Mouse (Mus musculus): ENCODE measurements around the gene Itga9.

The Itga9 gene

DNA sequence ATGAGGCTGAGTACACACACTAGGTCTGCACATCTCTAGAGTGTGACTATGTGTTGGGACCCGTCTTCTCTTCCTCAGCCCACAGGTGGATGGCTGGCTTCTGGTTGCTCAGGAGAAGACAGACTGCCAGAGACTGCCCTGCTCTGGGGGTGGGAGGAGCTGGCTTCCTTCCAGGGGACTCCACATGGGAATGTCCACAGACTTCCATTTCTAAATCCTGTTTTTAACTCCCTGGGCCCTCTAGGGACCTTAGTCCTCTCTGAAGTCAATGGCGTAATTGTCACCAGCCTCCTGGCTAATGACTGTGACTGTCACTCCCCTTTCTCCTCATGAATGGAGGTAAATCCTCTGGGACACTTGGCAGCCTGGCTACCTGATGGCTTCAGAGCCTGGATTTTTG lies 45.4 kb downstream of the Itga9 start:
- no peak for DNase-seq (ENCODE audit: low spot score)

DNA sequence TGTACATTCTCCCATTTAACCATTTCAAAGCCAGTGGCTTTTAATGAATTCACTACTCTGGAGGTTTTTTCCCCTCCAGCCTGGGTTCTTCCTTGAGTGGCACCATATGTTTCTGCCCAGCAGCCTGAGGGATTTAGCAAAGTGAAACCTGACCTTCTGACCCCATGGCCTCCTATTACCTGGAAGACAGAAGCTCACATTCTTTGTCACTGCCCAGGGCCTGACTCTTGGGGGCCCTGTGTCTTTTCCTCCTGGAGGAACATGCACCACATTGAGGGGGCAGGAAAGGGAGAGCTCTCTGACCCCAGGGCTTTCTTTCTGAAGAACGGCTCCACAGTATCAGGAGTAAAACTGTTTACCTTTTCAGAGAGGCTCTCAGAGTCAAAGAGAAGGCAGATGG lies 46.9 kb downstream of the Itga9 start:
- peak; percentile 74 for DNase-seq (ENCODE audit: low spot score)

DNA sequence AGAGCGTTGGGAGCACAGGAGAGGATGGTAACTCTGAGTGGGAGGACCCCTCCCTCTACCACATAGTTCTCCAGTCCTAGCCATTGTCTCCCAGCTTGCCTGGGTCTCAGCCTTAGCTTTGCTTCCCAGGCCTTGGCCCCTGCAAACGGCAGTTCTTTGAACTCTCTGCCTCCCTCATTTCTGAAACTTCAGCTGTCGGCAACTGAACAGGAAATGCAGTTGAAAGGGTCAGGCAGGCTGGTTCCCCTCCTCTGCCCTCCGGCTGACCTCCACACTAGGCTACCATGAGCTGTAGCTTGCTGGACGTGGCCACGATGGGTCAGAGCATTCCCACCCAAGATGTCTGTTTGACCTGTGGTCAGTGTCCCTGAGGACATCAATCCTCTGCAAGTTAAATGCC lies 48.5 kb downstream of the Itga9 start:
- peak; percentile 74 for DNase-seq (ENCODE audit: low spot score)

DNA sequence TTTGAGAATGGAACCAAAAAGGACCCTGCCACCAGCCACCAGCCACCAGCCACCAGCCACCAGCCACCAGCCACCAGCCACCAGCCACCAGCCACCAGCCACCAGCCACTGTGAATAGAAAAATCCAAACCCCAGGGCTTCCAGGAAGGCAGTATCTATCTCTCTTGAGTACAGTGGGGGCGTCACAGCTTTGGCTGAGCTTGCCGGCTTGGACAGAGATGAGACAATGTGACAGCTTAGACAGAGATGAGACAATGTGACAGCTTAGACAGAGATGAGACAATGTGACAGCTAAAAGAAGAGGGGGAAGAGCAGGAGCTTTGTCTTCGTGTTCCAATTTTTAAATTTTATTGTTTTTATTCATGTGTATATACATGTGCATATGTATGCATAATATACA lies 49.2 kb downstream of the Itga9 start:
- DNase-seq (ENCODE audit: low spot score) = no peak

DNA sequence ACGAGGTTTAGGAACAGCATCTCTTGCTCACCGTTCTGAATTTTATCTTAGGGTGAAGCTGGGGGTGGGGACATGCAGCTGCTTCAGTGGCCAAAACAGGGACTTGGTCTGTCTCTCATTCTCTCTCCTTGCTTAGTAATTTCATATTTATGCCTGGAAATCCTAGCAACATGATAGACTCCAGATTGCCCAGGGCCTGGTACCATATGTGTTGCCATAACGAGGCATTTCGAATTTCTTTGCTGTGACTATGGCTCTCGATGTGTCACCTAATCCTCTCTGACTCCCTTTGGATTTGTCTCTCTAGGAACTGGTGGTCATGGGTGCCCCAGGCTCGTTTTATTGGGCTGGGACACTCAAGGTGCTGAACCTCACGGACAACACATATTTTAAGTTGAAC lies 51.7 kb downstream of the Itga9 start:
- DNase-seq (ENCODE audit: low spot score) = no peak

DNA sequence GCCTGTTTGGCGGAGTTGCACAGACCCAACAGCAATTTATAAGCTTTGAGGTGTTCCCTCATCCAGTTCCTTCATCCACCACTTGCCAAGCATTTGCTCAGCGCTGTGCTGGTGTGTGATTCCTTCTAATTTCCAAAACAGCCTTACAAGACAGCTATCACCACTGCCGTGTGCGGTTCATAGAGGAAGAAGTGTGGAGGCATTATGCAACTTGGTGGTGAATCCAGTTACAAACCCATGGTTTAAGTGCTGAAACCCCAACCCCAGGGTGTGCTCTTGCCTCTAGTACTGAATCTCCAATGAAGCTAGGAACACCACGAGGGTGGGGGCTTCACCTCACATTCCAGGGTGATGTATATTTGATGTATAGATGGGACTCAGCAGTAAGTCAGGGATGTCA lies 53.3 kb downstream of the Itga9 start:
- DNase-seq (ENCODE audit: low spot score) = no peak

DNA sequence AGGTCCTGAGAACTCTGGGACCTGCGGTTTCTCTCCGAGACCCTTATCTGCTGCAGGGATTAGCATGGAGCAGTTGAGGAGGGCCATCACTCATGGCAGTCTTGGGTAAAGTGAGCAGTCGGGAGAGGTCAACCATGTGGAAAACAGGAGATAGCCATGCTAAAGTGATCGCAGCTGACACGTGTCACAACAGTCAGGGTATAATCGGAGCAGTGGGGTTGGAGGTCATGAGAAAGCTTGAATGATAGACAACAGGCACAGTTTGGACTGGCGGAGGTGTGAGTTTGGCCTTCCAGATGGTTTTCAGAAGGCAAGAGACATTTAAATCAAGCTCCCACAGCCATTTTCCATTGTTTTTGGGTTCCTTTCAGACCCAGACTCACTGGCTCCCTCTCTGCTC lies 53.8 kb downstream of the Itga9 start:
- peak; percentile 46 for DNase-seq (ENCODE audit: low spot score)

DNA sequence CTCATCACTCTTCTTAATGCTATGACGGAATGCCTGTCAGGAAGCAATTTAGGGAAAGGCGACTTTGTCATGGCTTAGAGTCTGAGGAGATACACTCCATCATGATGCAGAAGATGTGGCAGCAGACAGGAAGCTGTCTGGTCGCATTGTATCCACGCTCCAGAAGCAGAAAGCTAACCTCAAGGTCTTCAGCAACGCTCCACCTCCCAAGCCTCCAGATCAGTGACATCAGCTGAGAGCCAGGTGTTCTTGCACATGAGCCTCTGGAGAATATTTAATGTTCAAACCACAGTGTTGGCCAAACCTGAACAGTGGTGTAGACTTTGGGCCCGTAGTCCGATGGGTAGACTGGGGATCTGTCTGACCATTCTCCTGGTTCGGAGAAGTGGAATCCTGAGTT lies 55.5 kb downstream of the Itga9 start:
- DNase-seq (ENCODE audit: low spot score) = no peak

DNA sequence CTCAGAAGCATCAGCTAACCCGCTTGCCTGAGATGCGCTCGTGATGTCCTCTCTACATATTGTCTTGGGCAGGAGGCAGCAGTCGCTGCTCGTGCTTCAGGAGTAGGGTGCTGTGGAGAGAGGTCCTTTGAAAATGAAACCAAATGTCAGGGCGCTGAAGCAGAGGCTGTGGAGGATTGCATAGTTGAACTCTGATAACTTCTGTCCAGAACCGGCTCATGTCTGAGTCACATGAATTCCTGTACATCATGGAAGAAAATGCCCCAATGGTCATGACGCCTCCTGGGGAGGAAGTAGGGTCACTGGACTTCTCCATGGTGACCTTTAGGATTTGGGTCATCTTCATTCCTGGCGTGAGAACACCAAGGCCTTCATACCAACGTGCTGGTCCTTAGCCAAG lies 56.0 kb downstream of the Itga9 start:
- no peak for DNase-seq (ENCODE audit: low spot score)

DNA sequence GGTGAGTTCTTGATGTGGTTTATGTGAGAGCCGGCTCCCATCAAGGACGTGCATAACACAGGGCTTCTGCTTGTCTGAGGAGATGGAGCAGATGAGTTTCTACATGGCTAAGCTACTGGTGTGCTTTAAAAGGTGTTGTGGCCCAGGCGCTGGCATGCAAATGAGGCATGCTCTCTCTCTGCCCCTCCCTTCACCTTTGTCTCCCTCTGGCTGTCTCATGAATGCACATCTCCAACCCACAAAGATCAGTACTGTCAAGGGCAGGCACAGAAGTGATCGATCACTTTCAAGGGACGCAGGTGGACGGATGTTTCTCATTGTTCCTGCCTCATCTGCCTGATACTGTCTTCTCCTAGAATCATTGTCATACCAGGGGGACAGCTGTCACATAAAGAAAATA lies 57.4 kb downstream of the Itga9 start:
- no peak for DNase-seq (ENCODE audit: low spot score)

DNA sequence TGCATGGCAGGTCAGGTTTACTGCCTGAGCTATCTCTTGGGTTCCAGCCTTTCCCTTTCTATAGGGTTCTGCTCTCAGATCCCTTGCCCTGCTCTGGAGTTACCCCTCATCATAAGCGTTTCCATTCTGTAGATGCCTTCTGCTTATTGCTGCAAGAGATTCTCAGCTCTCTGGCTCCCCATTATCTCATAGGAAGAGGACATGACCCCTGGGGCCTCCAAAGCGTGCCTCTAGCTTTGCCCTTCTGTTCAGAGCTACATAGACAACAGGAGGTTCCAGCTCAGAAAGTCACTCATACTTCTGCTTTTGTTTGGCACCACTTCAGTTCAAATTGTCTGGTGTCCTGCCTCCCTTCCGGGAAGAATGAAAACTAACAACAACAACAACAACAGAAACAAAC lies 59.6 kb downstream of the Itga9 start:
- DNase-seq (ENCODE audit: low spot score) = no peak

DNA sequence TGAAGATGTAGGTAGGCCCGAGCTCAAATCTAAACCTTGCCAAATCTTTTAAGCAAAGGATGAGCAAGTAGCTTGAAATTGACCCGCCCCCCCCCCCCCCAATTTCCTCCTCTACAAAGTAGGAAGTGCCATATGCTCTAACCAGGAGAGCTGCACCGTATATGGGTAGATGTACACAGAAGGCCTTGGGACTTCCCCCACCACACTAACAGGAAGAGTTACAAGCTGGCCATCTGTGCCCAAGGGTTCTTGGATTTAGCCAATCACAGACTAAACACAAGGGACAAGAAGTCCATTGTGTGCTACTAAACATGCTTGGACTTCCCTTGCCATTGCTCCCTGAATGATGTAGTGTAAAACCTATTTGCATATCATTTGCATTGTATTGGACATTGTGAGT lies 63.2 kb downstream of the Itga9 start:
- DNase-seq (ENCODE audit: low spot score) = no peak

DNA sequence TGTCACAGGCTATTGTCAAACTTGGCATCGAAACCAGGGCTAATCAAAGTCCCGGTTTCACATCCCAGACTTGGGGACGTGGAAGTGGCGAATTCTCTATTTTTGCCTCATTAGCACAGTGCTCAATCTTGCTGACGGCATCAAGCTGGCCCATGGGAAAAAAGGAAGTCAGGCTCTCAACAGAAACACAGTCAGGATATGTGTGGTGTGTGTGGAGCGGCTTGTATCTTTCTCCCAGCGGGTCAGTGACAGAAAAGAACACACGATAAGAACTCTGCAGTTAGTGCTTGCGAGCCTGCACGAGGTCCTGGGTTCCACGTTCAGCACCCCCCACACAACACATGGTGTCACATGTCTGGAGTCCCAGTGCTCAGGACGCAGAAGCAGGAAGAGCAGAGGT lies 67.8 kb downstream of the Itga9 start:
- DNase-seq (ENCODE audit: low spot score) = no peak

DNA sequence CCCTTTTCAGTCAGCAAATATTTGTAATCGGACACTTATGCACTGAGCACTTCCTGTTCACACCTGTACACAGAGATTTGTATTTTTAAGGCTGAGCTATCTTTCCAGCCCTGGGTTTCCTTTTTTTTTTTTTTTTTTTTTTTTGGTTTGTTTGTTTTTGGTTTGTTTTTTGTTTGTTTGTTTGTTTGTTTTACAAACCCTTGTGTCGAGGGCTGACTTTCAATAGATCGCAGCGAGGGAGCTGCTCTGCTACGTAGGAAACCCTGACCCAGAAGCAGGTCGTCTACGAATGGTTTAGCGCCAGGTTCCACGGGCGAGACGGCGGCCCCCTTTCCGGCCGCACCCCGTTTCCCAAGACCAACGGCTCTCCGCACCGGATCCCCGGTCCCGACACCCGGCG lies 68.3 kb downstream of the Itga9 start:
- no peak for DNase-seq (ENCODE audit: low spot score)

DNA sequence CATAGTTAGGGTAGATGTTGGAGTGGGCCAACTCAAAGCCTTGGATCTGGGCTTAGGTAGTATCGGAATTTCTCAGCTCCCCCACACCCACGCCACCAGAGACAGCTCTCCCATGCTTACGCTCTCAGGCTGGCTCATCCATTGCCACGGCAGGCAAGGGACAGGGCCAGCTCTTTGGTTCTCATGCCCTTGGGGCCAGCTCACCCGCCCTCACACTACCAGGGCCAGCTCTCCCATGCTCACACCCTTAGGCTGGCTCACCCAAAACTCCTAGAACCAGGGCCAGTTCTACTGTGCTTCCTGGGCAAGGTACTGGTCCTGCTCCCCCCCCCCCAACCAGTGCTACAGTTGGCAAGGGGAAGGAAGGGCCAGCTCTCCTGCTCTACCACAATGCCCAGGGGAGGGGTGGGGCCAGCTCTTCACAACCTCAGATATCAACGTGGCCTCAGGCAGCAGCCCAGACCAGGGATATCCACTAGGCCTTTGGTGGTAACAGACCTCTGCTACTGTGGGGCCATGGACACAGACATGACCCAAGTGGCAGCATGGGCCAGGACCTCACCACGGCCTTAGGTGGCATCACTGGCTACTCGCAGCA lies 69.2 kb downstream of the Itga9 start:
- DNase-seq (ENCODE audit: low spot score) = no peak

DNA sequence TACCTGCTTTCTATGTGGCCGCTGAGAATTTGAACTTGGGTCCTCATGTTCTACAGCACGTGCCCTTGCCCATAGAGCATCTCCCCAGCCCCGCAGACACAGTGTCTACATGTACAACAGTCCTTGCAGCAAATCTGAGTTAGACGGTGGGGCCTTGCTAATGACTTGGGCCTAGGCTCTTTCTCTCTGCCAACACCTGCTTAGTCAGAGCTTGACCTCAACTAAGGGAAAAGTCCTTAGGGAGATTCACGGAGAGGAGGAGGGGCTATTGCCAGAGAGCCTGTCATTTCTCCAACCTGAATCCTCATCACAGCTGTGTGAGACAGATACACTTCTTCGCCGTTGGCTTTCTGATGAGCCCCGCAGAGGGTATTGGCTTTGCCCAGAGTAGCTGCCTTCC lies 70.2 kb downstream of the Itga9 start:
- DNase-seq (ENCODE audit: low spot score) = no peak

DNA sequence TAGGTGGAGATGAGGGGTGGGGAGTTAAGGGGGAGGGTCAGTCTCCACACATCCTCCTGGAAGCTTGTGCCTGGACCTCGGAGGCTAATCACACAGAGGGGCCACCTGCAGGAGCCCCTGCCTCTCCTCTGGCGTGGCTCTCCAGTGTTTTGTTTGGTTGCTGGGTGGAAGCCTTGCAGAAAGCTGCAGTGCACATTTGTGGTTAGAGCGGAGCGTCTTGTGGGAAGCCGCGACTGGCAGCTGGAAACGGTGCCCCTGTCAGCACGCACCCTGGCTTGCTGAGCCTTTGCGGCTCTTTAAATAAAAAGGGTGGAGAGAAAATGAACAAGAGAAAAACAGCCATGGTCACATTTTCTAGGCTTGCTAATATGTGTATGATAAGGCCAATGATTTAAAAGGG lies 70.9 kb downstream of the Itga9 start:
- DNase-seq (ENCODE audit: low spot score) = peak; percentile 33

DNA sequence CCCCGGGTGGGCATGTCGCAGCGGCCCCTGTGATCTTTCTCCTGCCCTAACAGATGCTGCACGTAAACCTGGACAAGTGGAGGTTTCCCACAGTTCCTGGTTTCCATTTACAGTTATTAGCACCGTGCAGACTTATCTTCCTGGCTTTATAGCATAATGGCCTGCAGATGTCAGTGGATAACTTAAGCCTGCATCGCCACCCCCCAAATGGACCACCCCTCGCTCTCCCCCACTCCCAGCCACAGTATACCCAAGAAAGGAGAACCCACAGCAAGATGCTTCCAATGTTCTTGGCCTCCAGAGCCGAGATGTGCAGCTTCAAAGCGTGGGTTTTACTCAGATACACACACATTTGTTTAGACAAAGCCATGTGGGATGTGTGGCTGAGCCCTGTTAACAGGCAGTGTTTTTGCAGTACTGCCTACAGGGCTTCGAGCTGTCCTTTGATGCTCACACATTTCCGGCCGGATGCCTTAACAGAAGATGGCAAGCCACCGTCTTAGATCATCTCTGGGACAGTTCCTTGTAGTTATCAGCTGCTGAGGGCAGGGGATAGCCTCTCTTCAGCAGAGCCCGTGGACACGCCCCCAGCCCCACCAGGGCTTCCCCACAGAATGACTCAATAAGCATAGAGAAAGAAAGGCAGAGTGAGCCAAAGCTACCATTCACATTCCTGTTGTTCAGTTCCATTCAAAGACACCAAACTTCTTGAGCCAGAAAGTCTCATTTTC lies 71.7 kb downstream of the Itga9 start:
- peak; percentile 61 for DNase-seq (ENCODE audit: low spot score)

DNA sequence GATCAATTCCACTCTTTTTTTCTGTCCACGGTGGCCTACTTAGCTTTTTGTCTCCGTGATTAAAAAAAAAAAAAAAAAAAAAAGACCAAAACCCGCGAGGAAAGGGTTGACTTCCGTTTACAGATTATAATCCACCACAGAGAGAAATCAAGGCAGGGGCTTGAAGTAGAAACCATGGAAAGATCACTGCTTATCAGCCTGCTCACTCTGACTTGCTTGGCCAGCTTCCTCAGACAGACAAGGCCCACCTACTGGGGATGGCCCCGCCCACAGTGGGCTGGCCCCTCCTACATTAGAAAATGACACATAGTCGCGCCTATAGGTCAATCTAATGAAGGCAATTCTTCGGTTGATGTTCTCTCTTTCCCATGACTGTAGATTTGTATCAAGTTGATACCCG lies 72.3 kb downstream of the Itga9 start:
- DNase-seq (ENCODE audit: low spot score) = no peak

DNA sequence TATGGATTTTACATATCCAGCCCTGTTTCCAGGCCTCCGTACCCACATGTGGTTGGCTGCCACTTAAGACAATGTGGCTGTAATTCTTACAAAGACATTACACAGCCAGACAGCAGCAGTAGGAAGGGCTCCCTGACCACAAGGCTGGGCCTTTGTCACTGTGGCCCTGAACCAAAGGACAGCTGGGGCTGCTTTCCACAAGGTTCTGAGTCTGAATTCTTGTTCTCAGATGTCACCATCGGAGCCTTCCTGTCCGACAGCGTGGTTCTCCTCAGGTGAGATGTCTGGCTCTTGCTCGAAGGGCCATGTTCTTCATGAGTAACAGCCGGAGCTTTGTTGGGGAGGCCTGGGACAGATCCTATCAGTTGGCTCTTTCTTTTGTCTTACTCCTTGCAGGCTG lies 75.0 kb downstream of the Itga9 start:
- DNase-seq (ENCODE audit: low spot score) = no peak

DNA sequence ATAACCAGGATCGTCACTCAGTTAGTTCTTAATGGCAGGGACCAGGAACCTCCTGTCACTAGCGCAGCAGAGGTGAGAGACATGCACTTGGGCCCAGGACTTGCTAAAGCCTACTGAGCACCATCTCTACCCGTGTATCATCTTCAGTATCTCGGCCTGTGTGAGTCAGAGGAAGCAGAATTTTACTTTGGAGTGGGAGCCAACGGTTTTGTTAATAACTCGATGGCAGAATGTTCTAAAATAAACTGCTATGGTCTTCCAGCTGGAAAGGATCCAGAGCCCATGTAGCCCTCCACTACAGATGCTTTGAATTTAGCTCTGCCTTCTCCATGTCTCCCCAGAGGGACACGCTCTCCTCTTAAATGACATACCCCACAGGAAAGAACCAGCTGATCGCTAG lies 75.7 kb downstream of the Itga9 start:
- no peak for DNase-seq (ENCODE audit: low spot score)

DNA sequence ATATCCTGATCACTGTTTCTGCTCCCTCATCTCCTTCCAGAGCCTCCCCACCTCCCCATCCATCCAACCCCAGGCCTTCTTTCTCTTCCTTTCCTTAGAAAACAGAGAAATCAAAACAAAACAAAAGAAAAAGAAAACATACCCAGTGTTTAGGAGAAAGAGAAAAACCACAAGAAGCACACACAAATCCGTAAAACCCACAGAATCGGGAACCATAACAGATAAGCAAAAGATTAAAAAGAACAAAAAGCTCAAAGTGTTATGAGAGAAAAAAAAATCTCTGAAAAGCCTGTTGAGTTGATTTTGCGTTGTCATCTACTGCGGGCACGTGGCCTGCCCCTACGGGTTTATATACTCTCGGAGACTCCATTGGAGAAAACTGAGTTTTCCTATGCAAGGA lies 77.0 kb downstream of the Itga9 start:
- no peak for DNase-seq (ENCODE audit: low spot score)

DNA sequence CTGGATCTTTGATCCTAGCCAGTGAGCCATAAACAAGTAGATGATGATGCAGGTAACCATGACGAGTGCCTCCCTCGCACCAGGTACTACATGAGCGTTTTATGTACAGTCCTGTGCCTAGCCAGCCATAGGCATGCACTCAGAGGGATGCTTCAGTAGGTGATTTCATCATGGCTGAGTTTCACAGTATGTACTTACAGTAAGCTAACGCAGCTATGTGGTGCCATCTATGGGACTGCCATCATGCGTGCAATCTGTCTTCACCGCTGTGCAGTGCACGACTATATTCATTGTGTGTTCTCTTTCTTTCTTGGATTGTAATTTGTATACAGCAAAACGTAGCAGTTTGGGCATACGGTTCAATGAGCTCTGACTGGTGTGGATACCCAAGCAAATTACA lies 77.9 kb downstream of the Itga9 start:
- DNase-seq (ENCODE audit: low spot score) = no peak

All from embryo, embryonic 10.5 days (tissue).